Mouse (Mus musculus) lung, adult 2 months (tissue): ENCODE results near the gene Gfod1. TPM values are rescaled to one million over a fixed set of nuclear protein-coding genes. Genes with fewer than 3 reads are reported as not detected.

Source experiments
- DNase-seq: peaks from one replicate; pipeline ENCODE4 v3.0.0; 2022
- H3K4me1 ChIP-seq: fragments of 200-500 bp; 2 replicates; pipeline ENCODE4 v1.6.1; 2011; ENCODE audit warnings: low read length; ENCODE audit not compliant: control insufficient read depth, insufficient read depth
- H3K4me3 ChIP-seq: fragments of 200-500 bp; replicated peaks from 2 replicates; pipeline ENCODE3; 2011; ENCODE audit warnings: low read depth, mild to moderate bottlenecking, control low read depth, low read length; ENCODE audit errors: extremely low read depth
- CTCF ChIP-seq: fragments of 200-500 bp; IDR thresholded peaks from 2 replicates; pipeline ENCODE4 v1.5.1; 2011; ENCODE audit warnings: mild to moderate bottlenecking, low read length, control low read depth; ENCODE audit not compliant: insufficient read depth
- POLR2A ChIP-seq: fragments of 200-500 bp; IDR thresholded peaks from 2 replicates; pipeline ENCODE4 v1.6.1; 2011; ENCODE audit warnings: low read depth, mild to moderate bottlenecking, control low read depth, low read length, borderline replicate concordance; ENCODE audit errors: extremely low read depth
- WGBS: fragments of 180-500 bp; shearing (Covaris S2); methylation state at CpG from one replicate; pipeline ENCODE4 v1.1.7; 2018; 5-methylcytosine and 5-hydroxymethylcytosine counted together
- polyA plus RNA-seq: library from polyadenylated mRNA; depleted of rRNA; stranded (reverse); fragments of >200 nt; gene quantifications from 2 replicates; pipeline ENCODE4 v1.2.3, GENCODE M21; 2012; rRNA removed

The Gfod1 gene
- polyA plus RNA-seq, 1 experiment: 12.9 TPM

DNA sequence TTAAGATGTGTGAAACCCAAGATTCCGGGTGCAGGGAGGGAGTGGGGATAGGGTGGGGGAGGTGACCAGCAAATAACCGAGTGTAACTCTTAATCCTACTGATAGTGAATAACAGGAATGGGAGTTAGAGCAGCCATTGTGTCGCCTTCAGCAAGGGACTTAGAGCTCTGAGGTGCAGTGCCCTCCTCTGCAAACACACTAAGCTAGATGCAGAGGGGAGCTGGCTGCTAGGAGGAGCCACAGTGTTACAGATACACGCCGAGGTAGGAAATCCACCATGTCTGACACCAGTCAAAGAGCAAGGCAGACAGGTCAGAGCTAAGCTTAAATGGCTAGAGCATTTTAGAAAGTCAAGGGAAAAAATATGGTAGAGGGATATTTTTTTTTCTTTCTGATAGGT is 146.6 kb downstream of the Gfod1 start:
- no peak for DNase-seq
- Histone ChIP-seq H3K4me3 (no peak overlapping the region), H3K4me1 (no peaks in the 10 kb centered on the region)
- 70% methylated on average over 5 of the region's 5 CpGs for WGBS
- TF ChIP-seq POLR2A (no peak), CTCF (no peak)

DNA sequence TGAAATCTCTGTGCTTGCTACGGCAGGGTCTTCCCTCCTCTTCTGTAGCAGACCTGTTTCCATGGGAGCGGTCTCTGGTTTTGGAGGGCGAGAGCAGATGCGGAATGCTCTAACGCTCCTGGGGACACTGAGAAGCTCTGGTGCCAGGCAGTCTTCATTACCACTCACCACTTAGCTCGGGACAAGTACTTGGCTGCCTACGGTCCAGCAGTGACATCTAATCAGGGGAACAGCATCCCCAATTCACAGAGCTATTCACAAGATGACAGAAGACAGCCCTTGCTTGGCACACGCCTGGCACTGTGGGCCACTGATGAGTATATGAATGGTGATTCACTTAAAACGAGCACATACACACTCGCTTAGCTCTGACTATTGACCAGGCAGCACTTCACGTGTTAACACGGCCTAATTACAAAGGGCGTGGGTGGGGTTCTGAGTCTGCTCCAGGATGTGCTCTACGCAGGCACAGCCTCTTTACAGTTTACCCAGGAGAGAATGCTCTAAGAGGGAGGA is 151.9 kb downstream of the Gfod1 start:
- 86% methylated on average over 14 of the region's 14 CpGs for WGBS
- TF ChIP-seq POLR2A (no peak), CTCF (no peak)
- DNase-seq: no peak
- Histone ChIP-seq H3K4me3 (no peak overlapping the region), H3K4me1 (no peaks in the 10 kb centered on the region)

DNA sequence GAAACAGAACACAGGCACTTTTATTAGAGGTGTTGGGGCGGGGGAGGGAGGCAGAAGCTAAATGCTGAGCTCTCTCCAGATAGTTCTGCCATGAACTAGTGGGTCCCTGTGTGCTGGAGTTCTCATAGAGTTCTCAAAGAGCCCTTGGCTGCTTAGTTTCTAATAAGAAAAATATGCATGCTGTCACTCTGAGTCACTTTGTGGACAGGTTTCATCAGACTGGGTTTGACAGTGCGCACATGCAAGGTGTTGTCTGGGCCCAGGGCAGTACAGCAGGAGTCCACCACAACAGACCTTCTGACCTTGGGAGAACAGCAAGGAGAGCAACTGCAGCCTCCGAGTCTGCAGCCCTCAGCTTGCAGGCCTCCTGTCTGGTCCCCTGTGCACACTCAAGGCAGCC is 154.3 kb downstream of the Gfod1 start:
- no peaks in the 10 kb centered on the region for H3K4me1 ChIP-seq
- 88% methylated on average over 3 of the region's 3 CpGs for WGBS
- TF ChIP-seq CTCF (no peak), POLR2A (no peak)
- no peak overlapping the region for H3K4me3 ChIP-seq
- no peak for DNase-seq

DNA sequence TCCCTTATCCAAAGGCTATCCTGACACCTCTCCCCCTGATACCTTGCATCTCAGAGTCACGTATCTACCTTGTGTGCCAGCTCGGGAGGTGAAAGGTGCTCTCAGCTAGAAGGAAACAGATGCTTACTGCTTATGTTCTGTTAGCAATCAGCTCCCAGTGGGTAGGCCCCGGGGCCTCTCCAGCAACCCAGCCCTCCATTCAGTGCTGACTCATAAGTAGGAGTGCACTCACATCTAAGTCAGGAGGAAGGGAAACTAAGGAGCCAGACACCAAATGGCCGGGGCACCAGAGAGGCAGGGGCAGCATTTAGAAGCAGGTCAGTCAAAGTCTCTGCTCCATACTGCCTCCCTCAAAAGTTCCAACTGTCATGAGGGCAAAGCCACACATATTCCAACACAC is 155.3 kb downstream of the Gfod1 start:
- no peak for TF ChIP-seq CTCF
- TF ChIP-seq POLR2A: no peak
- H3K4me3 ChIP-seq: no peak overlapping the region
- DNase-seq: no peak
- H3K4me1 ChIP-seq: no peaks in the 10 kb centered on the region
- 62% methylated on average over 4 of the region's 4 CpGs for WGBS

DNA sequence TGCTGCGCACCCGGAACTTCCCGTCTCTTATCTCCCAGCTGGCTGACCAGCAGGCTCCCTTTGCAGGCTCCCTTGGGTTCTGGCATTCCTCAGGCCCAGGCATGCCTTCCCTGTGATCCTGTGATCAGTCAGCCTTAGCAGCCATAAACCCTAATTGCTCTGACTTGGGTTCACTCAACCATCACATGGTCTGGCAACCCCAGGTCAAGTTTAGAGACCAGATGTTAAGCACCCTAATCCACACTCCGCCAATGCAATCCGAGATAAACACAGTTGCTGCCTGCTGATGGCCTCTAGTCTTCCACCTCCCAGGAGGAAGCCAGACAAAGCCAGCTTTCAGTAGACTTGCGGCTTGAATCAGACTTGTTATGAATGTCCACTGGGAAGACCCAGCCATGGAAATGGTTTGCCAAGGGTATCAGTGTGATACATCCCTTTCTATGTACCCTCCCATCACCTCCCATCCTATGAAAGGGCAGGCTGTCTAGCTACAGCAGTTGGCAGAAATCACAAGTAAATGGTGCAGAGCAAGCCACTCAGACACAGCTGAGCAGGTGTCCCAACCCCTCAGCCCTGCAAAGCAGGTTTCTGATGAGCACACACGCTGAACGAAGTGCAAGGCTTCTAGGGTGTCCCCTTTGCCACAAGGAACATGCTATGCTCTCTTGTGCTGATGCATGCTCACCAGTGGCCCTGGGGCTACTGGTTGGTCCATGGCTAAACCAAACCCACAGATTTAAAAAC is 157.3 kb downstream of the Gfod1 start:
- TF ChIP-seq POLR2A (no peak), CTCF (no peak)
- no peak overlapping the region for H3K4me3 ChIP-seq
- DNase-seq: no peak
- H3K4me1 ChIP-seq: no peaks in the 10 kb centered on the region
- WGBS: 81% methylated on average over 8 of the region's 8 CpGs

Other genes with a start within 250 kb of the Gfod1 start
- gene Tbc1d7, start 132.7 kb downstream of the Gfod1 start, polyA plus RNA-seq: 8.1 and 16.5 TPM in 2 replicates
- gene Sirt5, start 61.3 kb upstream of the Gfod1 start, polyA plus RNA-seq: 8.4 and 8.9 TPM in 2 replicates
- gene Nol7, start 94.2 kb upstream of the Gfod1 start, polyA plus RNA-seq: 45.6 and 65.6 TPM in 2 replicates
- gene Ranbp9, start 177.1 kb upstream of the Gfod1 start, polyA plus RNA-seq: 17.1 and 17.7 TPM in 2 replicates